Mouse (Mus musculus): Measurements from ENCODE around the gene Ppp1r27. TPM values are rescaled to one million over a fixed set of nuclear protein-coding genes. Genes with fewer than 3 reads are reported as not detected.
"Not testable (repeated sequence)": the region's sequence is repeated elsewhere in the genome, so short reads cannot be mapped to it uniquely, and the experiment has no call there.

Gene Ppp1r27
- polyA plus RNA-seq (2015; fragmentation: Nextera tagmentation; extraction: Ambion mirVana), result not detected in 2 replicates

GRCm38 (mm10) chr11:120550810-120551440 is at the start of gene Ppp1r27:
TSS of gene Ppp1r27 (minus strand) at chr11:120551132.
- ATAC-seq, result no peak
- Histone ChIP-seq H3K4me1 (replicated peaks; ENCODE audit: control insufficient read depth, insufficient read depth, low read length) (peaks cover 23% of the 10 kb centered on the region), H3K27ac (ENCODE audit: low read length) (no peak within 1 kb of the TSS), H3K27me3 (replicated peaks; ENCODE audit: control insufficient read depth, insufficient read depth, low read length) (no peaks in the 10 kb centered on the region), H3K4me3 (replicated peaks; ENCODE audit: low read length) (peak within 1 kb of the TSS; percentile 72), H3K4me2 (ENCODE audit: low read length) (peak within 1 kb of the TSS; percentile 78), H3K36me3 (ENCODE audit: control insufficient read depth, insufficient read depth) (no peaks in the 10 kb centered on the region), H3K9me3 (ENCODE audit: control insufficient read depth, low read length) (no peaks in the 10 kb centered on the region), H3K9ac (replicated peaks; ENCODE audit: low read depth, low read length) (peak within 1 kb of the TSS; percentile 86)
- WGBS, result 94% methylated on average over 28 of the region's 28 CpGs

- H3K9me3 ChIP-seq (ENCODE audit: control insufficient read depth, low read length), result no peaks in the 10 kb centered on the region
- no peak for ATAC-seq
- H3K4me1 ChIP-seq (replicated peaks; ENCODE audit: control insufficient read depth, insufficient read depth, low read length), result peaks cover 25% of the 10 kb centered on the region
- no peak overlapping the region for H3K9ac ChIP-seq (replicated peaks; ENCODE audit: low read depth, low read length)
- no peak overlapping the region for H3K4me3 ChIP-seq (replicated peaks; ENCODE audit: low read length)
- H3K4me2 ChIP-seq (ENCODE audit: low read length), result no peak overlapping the region
- H3K27ac ChIP-seq (ENCODE audit: low read length), result no peak overlapping the region
- 95% methylated on average over 3 of the region's 3 CpGs for WGBS
- H3K27me3 ChIP-seq (replicated peaks; ENCODE audit: control insufficient read depth, insufficient read depth, low read length), result no peaks in the 10 kb centered on the region
- peaks cover 15% of the 10 kb centered on the region for H3K36me3 ChIP-seq (ENCODE audit: control insufficient read depth, insufficient read depth)
Measured at GRCm38 (mm10) chr11:120600716-120601115, 49.8 kb upstream of the Ppp1r27 start.

- Histone ChIP-seq H3K9ac (replicated peaks; ENCODE audit: low read depth, low read length) (peak overlapping the region; percentile 65), H3K9me3 (ENCODE audit: control insufficient read depth, low read length) (no peaks in the 10 kb centered on the region), H3K27me3 (replicated peaks; ENCODE audit: control insufficient read depth, insufficient read depth, low read length) (no peaks in the 10 kb centered on the region), H3K36me3 (ENCODE audit: control insufficient read depth, insufficient read depth) (peaks cover 20% of the 10 kb centered on the region), H3K27ac (ENCODE audit: low read length) (peak overlapping the region; percentile 78; the same call in 1 of the 2 replicates), H3K4me1 (replicated peaks; ENCODE audit: control insufficient read depth, insufficient read depth, low read length) (peaks cover 25% of the 10 kb centered on the region), H3K4me3 (replicated peaks; ENCODE audit: low read length) (peak overlapping the region; percentile 93), H3K4me2 (ENCODE audit: low read length) (peak overlapping the region; percentile 85)
- ATAC-seq, result no peak
- WGBS, result 46% methylated on average over 17 of the region's 17 CpGs
Measured at GRCm38 (mm10) chr11:120598990-120599549, 48.1 kb upstream of the Ppp1r27 start.

DNA sequence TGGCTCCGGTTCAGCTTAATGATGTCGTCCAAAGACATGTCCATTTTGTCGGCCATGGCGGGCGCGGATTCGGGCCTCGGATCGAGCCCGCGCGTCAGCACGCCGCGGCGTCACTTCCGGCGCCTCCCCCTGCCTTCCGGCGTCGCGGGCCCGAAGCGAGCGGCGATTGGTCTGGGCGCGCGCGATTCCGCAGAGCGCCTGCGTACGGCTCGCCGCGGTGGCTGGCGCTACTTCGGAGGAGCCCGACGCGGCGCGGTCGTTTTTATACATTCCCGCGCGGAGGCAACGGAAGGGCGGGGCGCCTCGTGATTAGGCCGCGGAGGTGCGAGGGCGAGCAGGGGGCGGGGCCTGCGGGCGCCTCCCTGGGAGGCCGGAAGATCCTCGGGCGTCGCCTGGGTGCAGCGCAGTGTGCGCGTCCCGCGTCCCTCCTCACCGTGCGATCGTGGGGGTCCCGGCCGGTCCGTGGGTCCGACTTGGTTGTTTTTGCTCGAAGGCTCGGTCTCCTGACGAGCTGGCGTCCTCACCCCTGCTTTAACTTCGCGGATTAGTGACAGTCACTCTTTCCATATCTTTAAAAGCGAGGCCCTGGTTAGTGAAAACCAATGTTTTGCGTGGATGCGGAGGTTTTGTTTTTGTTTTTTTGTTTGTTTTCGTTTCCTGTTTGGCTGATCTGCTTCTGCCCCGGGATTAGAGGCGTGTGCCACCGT is 47.5 kb upstream of the Ppp1r27 start, which contains the start of the genes Alyref and Anapc11:
Gene Alyref (minus strand): TSS at position 83 of the 707 bp plus-strand sequence.
Gene Anapc11 (plus strand): TSS at position 139 of the 707 bp plus-strand sequence.
- Histone ChIP-seq H3K36me3 (ENCODE audit: control insufficient read depth, insufficient read depth) (peaks cover 20% of the 10 kb centered on the region), H3K27ac (ENCODE audit: low read length) (peak within 1 kb of the TSS; percentile 78), H3K9ac (replicated peaks; ENCODE audit: low read depth, low read length) (peak within 1 kb of the TSS; percentile 94), H3K4me2 (ENCODE audit: low read length) (peak within 1 kb of the TSS; percentile 85), H3K4me3 (replicated peaks; ENCODE audit: low read length) (peak within 1 kb of the TSS; percentile 93), H3K4me1 (replicated peaks; ENCODE audit: control insufficient read depth, insufficient read depth, low read length) (peaks cover 25% of the 10 kb centered on the region), H3K9me3 (ENCODE audit: control insufficient read depth, low read length) (no peaks in the 10 kb centered on the region), H3K27me3 (replicated peaks; ENCODE audit: control insufficient read depth, insufficient read depth, low read length) (no peaks in the 10 kb centered on the region)
- peak; percentile 100 for ATAC-seq
- under 1% methylated on average over 84 of the region's 88 CpGs for WGBS

GRCm38 (mm10) chr11:120597240-120598235 is 46.6 kb upstream of the Ppp1r27 start:
- Histone ChIP-seq H3K9ac (replicated peaks; ENCODE audit: low read depth, low read length) (peak overlapping the region; percentile 94), H3K36me3 (ENCODE audit: control insufficient read depth, insufficient read depth) (peaks cover 27% of the 10 kb centered on the region), H3K4me2 (ENCODE audit: low read length) (peak overlapping the region; percentile 73), H3K4me1 (replicated peaks; ENCODE audit: control insufficient read depth, insufficient read depth, low read length) (peaks cover 25% of the 10 kb centered on the region), H3K4me3 (replicated peaks; ENCODE audit: low read length) (peak overlapping the region; percentile 93), H3K9me3 (ENCODE audit: control insufficient read depth, low read length) (no peaks in the 10 kb centered on the region), H3K27ac (ENCODE audit: low read length) (peak overlapping the region; percentile 77), H3K27me3 (replicated peaks; ENCODE audit: control insufficient read depth, insufficient read depth, low read length) (no peaks in the 10 kb centered on the region)
- WGBS, result 4% methylated on average over 83 of the region's 99 CpGs
- ATAC-seq, result peak; percentile 50

DNA sequence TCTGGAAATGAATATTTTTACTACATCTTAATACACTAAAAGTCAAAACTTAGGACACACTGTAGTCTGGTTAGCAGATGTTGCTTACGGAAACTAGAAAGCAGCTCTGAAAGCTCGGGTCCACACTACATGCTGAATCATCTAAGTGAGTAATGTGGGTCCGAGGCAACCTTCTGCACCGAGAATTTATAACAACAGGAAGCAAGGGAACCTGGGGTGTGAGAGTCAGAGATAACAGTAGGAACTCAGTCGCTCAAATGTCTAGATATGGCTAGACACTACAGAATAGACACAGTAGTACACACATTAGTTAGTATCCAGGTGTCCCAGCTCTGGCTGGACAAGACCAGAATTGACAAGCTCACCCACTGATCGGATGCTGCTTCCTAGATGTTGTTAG is 37.6 kb upstream of the Ppp1r27 start:
- ATAC-seq, result no peak

GRCm38 (mm10) chr11:120583937-120584336 is 33.0 kb upstream of the Ppp1r27 start:
- H3K36me3 ChIP-seq (ENCODE audit: control insufficient read depth, insufficient read depth), result peaks cover 27% of the 10 kb centered on the region; the same call in 1 of the 2 replicates

More for the DNA sequence above, 37.6 kb upstream of the Ppp1r27 start:
- Histone ChIP-seq H3K9me3 (ENCODE audit: control insufficient read depth, low read length) (no peaks in the 10 kb centered on the region), H3K9ac (replicated peaks; ENCODE audit: low read depth, low read length) (no peak overlapping the region), H3K4me1 (replicated peaks; ENCODE audit: control insufficient read depth, insufficient read depth, low read length) (no peaks in the 10 kb centered on the region), H3K4me3 (replicated peaks; ENCODE audit: low read length) (no peak overlapping the region), H3K27ac (ENCODE audit: low read length) (no peak overlapping the region), H3K4me2 (ENCODE audit: low read length) (no peak overlapping the region), H3K27me3 (replicated peaks; ENCODE audit: control insufficient read depth, insufficient read depth, low read length) (no peaks in the 10 kb centered on the region), H3K36me3 (ENCODE audit: control insufficient read depth, insufficient read depth) (peaks cover 47% of the 10 kb centered on the region)
- WGBS, result 97% methylated on average over 6 of the region's 6 CpGs

DNA sequence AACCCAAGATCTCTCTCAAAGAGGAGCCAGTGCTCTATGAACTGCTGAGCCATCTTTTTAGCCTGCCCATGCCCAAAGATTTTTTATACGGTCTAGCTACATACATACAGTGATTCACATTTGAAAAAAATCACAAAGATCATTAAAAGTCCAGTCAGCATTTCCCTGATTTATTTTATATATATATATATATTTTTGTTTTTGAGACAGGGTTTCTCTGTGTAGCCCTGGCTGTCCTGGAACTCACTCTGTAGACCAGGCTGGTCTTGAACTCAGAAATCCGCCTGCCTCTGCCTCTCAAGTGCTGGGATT is 32.0 kb upstream of the Ppp1r27 start:
- not testable (repeated sequence) for H3K9me3 ChIP-seq (ENCODE audit: control insufficient read depth, low read length); ATAC-seq; H3K4me2 ChIP-seq (ENCODE audit: low read length); H3K9ac ChIP-seq (replicated peaks; ENCODE audit: low read depth, low read length); H3K4me3 ChIP-seq (replicated peaks; ENCODE audit: low read length); H3K27me3 ChIP-seq (replicated peaks; ENCODE audit: control insufficient read depth, insufficient read depth, low read length); H3K27ac ChIP-seq (ENCODE audit: low read length)
- Histone ChIP-seq H3K4me1 (replicated peaks; ENCODE audit: control insufficient read depth, insufficient read depth, low read length) (peaks cover 18% of the 10 kb centered on the region), H3K36me3 (ENCODE audit: control insufficient read depth, insufficient read depth) (peaks cover 27% of the 10 kb centered on the region; the same call in 1 of the 2 replicates)
- WGBS, result 98% methylated on average over 2 of the region's 2 CpGs

More at GRCm38 (mm10) chr11:120583937-120584336, 33.0 kb upstream of the Ppp1r27 start:
- Histone ChIP-seq H3K27me3 (replicated peaks; ENCODE audit: control insufficient read depth, insufficient read depth, low read length) (no peaks in the 10 kb centered on the region), H3K4me3 (replicated peaks; ENCODE audit: low read length) (no peak overlapping the region), H3K4me1 (replicated peaks; ENCODE audit: control insufficient read depth, insufficient read depth, low read length) (peaks cover 18% of the 10 kb centered on the region), H3K4me2 (ENCODE audit: low read length) (no peak overlapping the region), H3K27ac (ENCODE audit: low read length) (no peak overlapping the region), H3K9ac (replicated peaks; ENCODE audit: low read depth, low read length) (no peak overlapping the region), H3K9me3 (ENCODE audit: control insufficient read depth, low read length) (no peaks in the 10 kb centered on the region)
- 89% methylated on average over 1 of the region's 1 CpGs for WGBS
- no peak for ATAC-seq
